Mouse (Mus musculus): ENCODE measurements at regions not wholly inside any gene's neighbourhood (a gene's known extent, or its start where the extent isn't known, plus 50 kb on each side); places are given as distances from the start of the nearest gene placed in this dataset.

- TF ChIP-seq CTCF (IDR thresholded peaks at IDR 0.05; ENCODE audit: low read depth, low read length), result no peak
- no peak for TF ChIP-seq POLR2A (IDR thresholded peaks at IDR 0.05; ENCODE audit: borderline replicate concordance, low read depth, low read length)
Measured at GRCm38 (mm10) chr8:89872768-89873167, 475.4 kb downstream of the Tox3 start.
